Mouse (Mus musculus) liver, embryonic 15.5 days (tissue): ENCODE data around the gene Gfm1. TPM values are rescaled to one million over a fixed set of nuclear protein-coding genes. Genes with fewer than 3 reads are reported as not detected.
A peak's percentile ranks its signal among the peaks of the same experiment; 100 is the strongest.

Experiments used
- ATAC-seq: fragments of 200-750 bp; cut with Nextera tagmentation; 2 replicates; pipeline ENCODE4 v1.8.0; 2017; ENCODE audit warnings: moderate number of reproducible peaks, mild to moderate bottlenecking, moderate library complexity; ENCODE audit not compliant: insufficient read depth
- H3K27ac ChIP-seq: fragments of 300-500 bp; sonication (generic); replicated peaks from 2 replicates; pipeline ENCODE4 v1.5.1; 2015; ENCODE audit warnings: mild to moderate bottlenecking, inconsistent platforms
- H3K27me3 ChIP-seq: fragments of 300-500 bp; sonication (generic); 2 replicates; pipeline ENCODE4 v1.6.1; 2015; ENCODE audit warnings: mild to moderate bottlenecking, inconsistent platforms
- H3K36me3 ChIP-seq: fragments of 300-500 bp; sonication (generic); replicated peaks from 2 replicates; pipeline ENCODE4 v1.6.1; 2015; ENCODE audit warnings: moderate library complexity, mild to moderate bottlenecking, inconsistent platforms
- H3K4me1 ChIP-seq: fragments of 300-500 bp; sonication (generic); replicated peaks from 2 replicates; pipeline ENCODE4 v1.6.1; 2015; ENCODE audit warnings: inconsistent platforms
- H3K4me2 ChIP-seq: fragments of 300-500 bp; sonication (generic); 2 replicates; pipeline ENCODE4 v1.6.1; 2015; ENCODE audit warnings: moderate library complexity, mild to moderate bottlenecking, inconsistent platforms
- H3K4me3 ChIP-seq: fragments of 300-500 bp; sonication (generic); replicated peaks from 2 replicates; pipeline ENCODE4 v1.5.1; 2015; ENCODE audit warnings: mild to moderate bottlenecking, inconsistent platforms
- H3K9ac ChIP-seq: fragments of 300-500 bp; sonication (generic); 2 replicates; pipeline ENCODE4 v1.6.1; 2015; ENCODE audit warnings: moderate library complexity, mild to moderate bottlenecking, inconsistent platforms
- H3K9me3 ChIP-seq: fragments of 300-500 bp; sonication (generic); replicated peaks from 2 replicates; pipeline ENCODE4 v1.6.1; 2016; ENCODE audit warnings: inconsistent platforms
- WGBS: fragments of 180-500 bp; shearing (Covaris S2); methylation state at CpG from one replicate; pipeline ENCODE4 v1.1.7; 2015; ENCODE audit warnings: mixed read lengths; ENCODE audit not compliant: insufficient replicate concordance; 5-methylcytosine and 5-hydroxymethylcytosine counted together
- polyA plus RNA-seq: library from polyadenylated mRNA; unstranded; fragments of >200 nt; fragmentation: Nextera tagmentation; extraction: Ambion mirVana; gene quantifications from 2 replicates; pipeline ENCODE4 v1.2.1, GENCODE M21; 2015

Gene Gfm1
- polyA plus RNA-seq, 1 experiment from 2014 or later, result 29.8 TPM

- no peak overlapping the region for H3K9ac ChIP-seq
- peaks cover 27% of the 10 kb centered on the region for H3K4me1 ChIP-seq
- H3K27ac ChIP-seq, result no peak overlapping the region
- no peak overlapping the region for H3K4me2 ChIP-seq
- no peak overlapping the region for H3K4me3 ChIP-seq
- WGBS, result 87% methylated on average over 5 of the region's 5 CpGs
- H3K36me3 ChIP-seq, result peaks cover 15% of the 10 kb centered on the region; the same call in 1 of the 2 replicates
- H3K27me3 ChIP-seq, result no peaks in the 10 kb centered on the region
- no peak for ATAC-seq
- no peaks in the 10 kb centered on the region for H3K9me3 ChIP-seq
Measured at GRCm38 (mm10) chr3:67466576-67466975, 36.7 kb downstream of the Gfm1 start.

GRCm38 (mm10) chr3:67467281-67467680 lies 37.4 kb downstream of the Gfm1 start:
- WGBS, result 79% methylated on average over 2 of the region's 2 CpGs
- no peak overlapping the region for H3K9ac ChIP-seq
- peaks cover 32% of the 10 kb centered on the region for H3K4me1 ChIP-seq
- H3K27ac ChIP-seq, result no peak overlapping the region
- no peaks in the 10 kb centered on the region for H3K9me3 ChIP-seq
- H3K36me3 ChIP-seq, result peaks cover 15% of the 10 kb centered on the region; the same call in 1 of the 2 replicates
- H3K4me2 ChIP-seq, result no peak overlapping the region
- H3K27me3 ChIP-seq, result no peaks in the 10 kb centered on the region
- ATAC-seq, result no peak
- H3K4me3 ChIP-seq, result no peak overlapping the region

GRCm38 (mm10) chr3:67471408-67472127 lies 41.7 kb downstream of the Gfm1 start:
- no peak overlapping the region for H3K27ac ChIP-seq
- H3K4me2 ChIP-seq, result no peak overlapping the region
- H3K9ac ChIP-seq, result no peak overlapping the region
- H3K9me3 ChIP-seq, result no peaks in the 10 kb centered on the region
- peaks cover 11% of the 10 kb centered on the region for H3K4me1 ChIP-seq
- no peak overlapping the region for H3K4me3 ChIP-seq
- 43% methylated on average over 4 of the region's 4 CpGs for WGBS
- H3K27me3 ChIP-seq, result no peaks in the 10 kb centered on the region
- H3K36me3 ChIP-seq, result peaks cover 35% of the 10 kb centered on the region
- ATAC-seq, result peak; percentile 83

- Histone ChIP-seq H3K9ac (no peak overlapping the region), H3K9me3 (no peaks in the 10 kb centered on the region), H3K4me1 (peaks cover 11% of the 10 kb centered on the region), H3K36me3 (peaks cover 36% of the 10 kb centered on the region), H3K4me2 (no peak overlapping the region), H3K4me3 (no peak overlapping the region), H3K27ac (no peak overlapping the region), H3K27me3 (no peaks in the 10 kb centered on the region)
- no peak for ATAC-seq
- 85% methylated on average over 6 of the region's 6 CpGs for WGBS
Measured at GRCm38 (mm10) chr3:67473438-67473837, 43.5 kb downstream of the Gfm1 start.

GRCm38 (mm10) chr3:67479806-67480205 lies 49.9 kb downstream of the Gfm1 start:
- Histone ChIP-seq H3K9me3 (no peaks in the 10 kb centered on the region), H3K9ac (no peak overlapping the region), H3K4me1 (no peaks in the 10 kb centered on the region), H3K27ac (no peak overlapping the region), H3K27me3 (no peaks in the 10 kb centered on the region), H3K4me3 (no peak overlapping the region), H3K36me3 (peaks cover 24% of the 10 kb centered on the region), H3K4me2 (no peak overlapping the region)
- 80% methylated on average over 11 of the region's 11 CpGs for WGBS
- ATAC-seq, result no peak

GRCm38 (mm10) chr3:67482400-67482799 lies 52.5 kb downstream of the Gfm1 start:
- Histone ChIP-seq H3K36me3 (peaks cover 5% of the 10 kb centered on the region; the same call in 1 of the 2 replicates), H3K4me1 (no peaks in the 10 kb centered on the region), H3K27me3 (no peaks in the 10 kb centered on the region), H3K27ac (no peak overlapping the region), H3K4me3 (no peak overlapping the region), H3K4me2 (no peak overlapping the region), H3K9me3 (no peaks in the 10 kb centered on the region), H3K9ac (no peak overlapping the region)
- WGBS, result 80% methylated on average over 10 of the region's 10 CpGs
- ATAC-seq, result no peak

- Histone ChIP-seq H3K4me3 (no peak overlapping the region), H3K9me3 (no peaks in the 10 kb centered on the region), H3K9ac (no peak overlapping the region), H3K36me3 (no peaks in the 10 kb centered on the region), H3K27ac (no peak overlapping the region), H3K27me3 (no peaks in the 10 kb centered on the region), H3K4me2 (no peak overlapping the region), H3K4me1 (no peaks in the 10 kb centered on the region)
- WGBS, result 62% methylated on average over 2 of the region's 2 CpGs
- ATAC-seq, result no peak
Measured at GRCm38 (mm10) chr3:67485233-67485632, 55.3 kb downstream of the Gfm1 start.

- no peak overlapping the region for H3K27ac ChIP-seq
- 41% methylated on average over 4 of the region's 4 CpGs for WGBS
- H3K27me3 ChIP-seq, result no peaks in the 10 kb centered on the region
- H3K36me3 ChIP-seq, result no peaks in the 10 kb centered on the region
- no peak overlapping the region for H3K9ac ChIP-seq
- H3K4me2 ChIP-seq, result no peak overlapping the region
- no peaks in the 10 kb centered on the region for H3K9me3 ChIP-seq
- H3K4me1 ChIP-seq, result no peaks in the 10 kb centered on the region
- ATAC-seq, result no peak
- no peak overlapping the region for H3K4me3 ChIP-seq
Measured at GRCm38 (mm10) chr3:67490156-67490555, 60.3 kb downstream of the Gfm1 start.

- H3K4me2 ChIP-seq, result no peak overlapping the region
- H3K4me1 ChIP-seq, result no peaks in the 10 kb centered on the region
- no peaks in the 10 kb centered on the region for H3K9me3 ChIP-seq
- no peak overlapping the region for H3K9ac ChIP-seq
- H3K36me3 ChIP-seq, result no peaks in the 10 kb centered on the region
- no peaks in the 10 kb centered on the region for H3K27me3 ChIP-seq
- no peak overlapping the region for H3K4me3 ChIP-seq
- 58% methylated on average over 8 of the region's 8 CpGs for WGBS
- no peak for ATAC-seq
- H3K27ac ChIP-seq, result no peak overlapping the region
Measured at GRCm38 (mm10) chr3:67492086-67492869, 62.4 kb downstream of the Gfm1 start.

GRCm38 (mm10) chr3:67493132-67493531 lies 63.2 kb downstream of the Gfm1 start:
- no peak overlapping the region for H3K4me2 ChIP-seq

GRCm38 (mm10) chr3:67496310-67496709 lies 66.4 kb downstream of the Gfm1 start:
- no peak overlapping the region for H3K9ac ChIP-seq
- H3K4me3 ChIP-seq, result no peak overlapping the region
- peaks cover 9% of the 10 kb centered on the region for H3K4me1 ChIP-seq
- WGBS, result 61% methylated on average over 10 of the region's 10 CpGs
- H3K36me3 ChIP-seq, result no peaks in the 10 kb centered on the region
- H3K27ac ChIP-seq, result no peak overlapping the region
- no peak overlapping the region for H3K4me2 ChIP-seq
- no peaks in the 10 kb centered on the region for H3K9me3 ChIP-seq
- no peaks in the 10 kb centered on the region for H3K27me3 ChIP-seq
- no peak for ATAC-seq

More at GRCm38 (mm10) chr3:67493132-67493531, 63.2 kb downstream of the Gfm1 start:
- Histone ChIP-seq H3K36me3 (no peaks in the 10 kb centered on the region), H3K4me3 (no peak overlapping the region), H3K9ac (no peak overlapping the region), H3K27me3 (no peaks in the 10 kb centered on the region), H3K27ac (no peak overlapping the region), H3K4me1 (no peaks in the 10 kb centered on the region), H3K9me3 (no peaks in the 10 kb centered on the region)
- 66% methylated on average over 8 of the region's 8 CpGs for WGBS
- ATAC-seq, result no peak
